11 mouse cellular contexts compared by ENCODE assay signal in genomic region chr11:96741995-96742394, GRCm38 (mm10). TPM values are rescaled to one million over a fixed set of nuclear protein-coding genes. Genes with fewer than 3 reads are reported as not detected.
DNase-seq lines count a peak whose midpoint lies in the region; ATAC-seq and TF ChIP-seq lines count a peak whose summit lies in the region.
"Had no signal": no experiment of that assay in that cellular context is flagged by ENCODE, and none has a peak within 500 bp of the region (broad histone marks: within the 10 kb centered on the region; RNA-seq: fewer than 3 reads in every experiment).

No protein-coding gene starts in this region.

- no peaks in the 10 kb centered on the region for H3K36me3 ChIP-seq in intestine, embryonic 14.5 days (ENCODE audit: control insufficient read depth, insufficient read depth, low read length)
- H3K36me3 ChIP-seq in intestine, postnatal 0 days (ENCODE audit: control insufficient read depth, insufficient read depth): no peaks in the 10 kb centered on the region
- H3K36me3 ChIP-seq in intestine, embryonic 15.5 days: no peaks in the 10 kb centered on the region
- H3K36me3 ChIP-seq in neural tube, embryonic 12.5 days: no peaks in the 10 kb centered on the region
- H3K36me3 ChIP-seq: embryonic facial prominence, embryonic 13.5 days; heart, embryonic 13.5 days had no signal

- no peak overlapping the region for H3K4me3 ChIP-seq in intestine, embryonic 14.5 days (ENCODE audit: low read depth, low read length)
- no peak overlapping the region for H3K4me3 ChIP-seq in intestine, postnatal 0 days (ENCODE audit: low read depth, low read length)
- no peak overlapping the region for H3K4me3 ChIP-seq in intestine, embryonic 15.5 days (replicated peaks)
- no peak overlapping the region for H3K4me3 ChIP-seq in neural tube, embryonic 12.5 days
- H3K4me3 ChIP-seq: embryonic facial prominence, embryonic 13.5 days; heart, embryonic 13.5 days had no signal

- peaks cover 12% of the 10 kb centered on the region; the same call in 1 of the 2 replicates for H3K4me1 ChIP-seq in intestine, embryonic 14.5 days (replicated peaks; ENCODE audit: control insufficient read depth, insufficient read depth, low read length)
- H3K4me1 ChIP-seq in intestine, postnatal 0 days (replicated peaks; ENCODE audit: control insufficient read depth, insufficient read depth, low read length): no peaks in the 10 kb centered on the region
- peaks cover 20% of the 10 kb centered on the region for H3K4me1 ChIP-seq in intestine, embryonic 15.5 days (replicated peaks)
- peaks cover 58% of the 10 kb centered on the region for H3K4me1 ChIP-seq in neural tube, embryonic 12.5 days

- H3K4me2 ChIP-seq in intestine, embryonic 14.5 days (ENCODE audit: low read length): 0 out of 2 replicates have a peak overlapping the region, but pooled peaks have one; percentile 6
- H3K4me2 ChIP-seq in intestine, postnatal 0 days (replicated peaks; ENCODE audit: low read depth): no peak overlapping the region
- 0 out of 2 replicates have a peak overlapping the region, but pooled peaks have one; percentile 2 for H3K4me2 ChIP-seq in intestine, embryonic 15.5 days (replicated peaks)
- peak overlapping the region; percentile 50 for H3K4me2 ChIP-seq in neural tube, embryonic 12.5 days (replicated peaks)
- H3K4me2 ChIP-seq: embryonic facial prominence, embryonic 13.5 days; heart, embryonic 13.5 days had no signal

- H3K27me3 ChIP-seq in intestine, embryonic 14.5 days (replicated peaks; ENCODE audit: control insufficient read depth, insufficient read depth, low read length): peaks cover 8% of the 10 kb centered on the region
- peaks cover 25% of the 10 kb centered on the region; the same call in 1 of the 2 replicates for H3K27me3 ChIP-seq in intestine, postnatal 0 days (replicated peaks; ENCODE audit: control insufficient read depth, insufficient read depth, low read length)
- peaks cover 5% of the 10 kb centered on the region; the same call in 1 of the 2 replicates for H3K27me3 ChIP-seq in intestine, embryonic 15.5 days (replicated peaks)
- H3K27me3 ChIP-seq in neural tube, embryonic 12.5 days (replicated peaks): no peaks in the 10 kb centered on the region

- no peak for DNase-seq in intestine, embryonic 14.5 days (ENCODE audit: low spot score)
- peak; percentile 73 for DNase-seq in embryo, embryonic 10.5 days (ENCODE audit: low spot score)
- no peak for DNase-seq in thymus, postnatal 14 days
- no peak for DNase-seq in gastrocnemius, postnatal 10 days
- no peak for DNase-seq in cerebellum, postnatal 10 days
- DNase-seq: lung, postnatal 4 days had no signal

- H3K9ac ChIP-seq in intestine, embryonic 14.5 days (ENCODE audit: low read length): no peak overlapping the region
- no peak overlapping the region for H3K9ac ChIP-seq in intestine, postnatal 0 days (ENCODE audit: low read depth, low read length)
- H3K9ac ChIP-seq in intestine, embryonic 15.5 days: no peak overlapping the region
- H3K9ac ChIP-seq in neural tube, embryonic 12.5 days: 0 out of 2 replicates have a peak overlapping the region, but pooled peaks have one; percentile 40
- H3K9ac ChIP-seq: embryonic facial prominence, embryonic 13.5 days; heart, embryonic 13.5 days had no signal

- TF ChIP-seq CTCF in intestine, postnatal 0 days (IDR thresholded peaks at IDR 0.05; ENCODE audit: low read depth): no peak

- H3K9me3 ChIP-seq in intestine, embryonic 14.5 days (ENCODE audit: control insufficient read depth, low read length): no peaks in the 10 kb centered on the region
- H3K9me3 ChIP-seq in intestine, postnatal 0 days (ENCODE audit: control insufficient read depth): no peaks in the 10 kb centered on the region
- no peaks in the 10 kb centered on the region for H3K9me3 ChIP-seq in intestine, embryonic 15.5 days
- H3K9me3 ChIP-seq in neural tube, embryonic 12.5 days: no peaks in the 10 kb centered on the region
- H3K9me3 ChIP-seq: embryonic facial prominence, embryonic 13.5 days; heart, embryonic 13.5 days had no signal

- WGBS in intestine, embryonic 14.5 days: 14% methylated on average over 12 of the region's 12 CpGs
- 21% methylated on average over 12 of the region's 12 CpGs for WGBS in intestine, postnatal 0 days
- 19% methylated on average over 12 of the region's 12 CpGs for WGBS in intestine, embryonic 15.5 days
- WGBS in neural tube, embryonic 12.5 days: 8% methylated on average over 12 of the region's 12 CpGs

- no peak overlapping the region for H3K27ac ChIP-seq in intestine, embryonic 14.5 days (ENCODE audit: low read depth)
- H3K27ac ChIP-seq in intestine, postnatal 0 days (ENCODE audit: low read depth, low read length): no peak overlapping the region
- no peak overlapping the region for H3K27ac ChIP-seq in intestine, embryonic 15.5 days
- H3K27ac ChIP-seq in neural tube, embryonic 12.5 days: peak overlapping the region; percentile 87
- H3K27ac ChIP-seq: embryonic facial prominence, embryonic 13.5 days; heart, embryonic 13.5 days had no signal

- ATAC-seq in intestine, embryonic 14.5 days (replicated peaks; ENCODE audit: low FRiP score, low TSS enrichment, low read depth): no peak; the same call in 1 of the 2 replicates
- ATAC-seq in intestine, postnatal 0 days: no peak
- ATAC-seq in intestine, embryonic 15.5 days: no peak
- ATAC-seq in neural tube, embryonic 12.5 days (ENCODE audit: low FRiP score, low read depth): peak; percentile 76

RNA-seq across cellular contexts. Expression of gene Snx11, which starts 35.4 kb away (rescaled TPM):
- polyA plus RNA-seq in intestine, embryonic 14.5 days (2014; fragmentation: Nextera tagmentation; extraction: Ambion mirVana): 8.0 and 9.2 TPM in 2 replicates
- polyA plus RNA-seq in intestine, postnatal 0 days (2015; fragmentation: Nextera tagmentation; extraction: Ambion mirVana): 12.0 and 15.0 TPM in 2 replicates
- polyA plus RNA-seq in intestine, embryonic 15.5 days (2015; fragmentation: Nextera tagmentation; extraction: Ambion mirVana): 14.4 and 14.6 TPM in 2 replicates
- 57.0 and 58.4 TPM in 2 replicates for polyA plus RNA-seq in neural tube, embryonic 12.5 days (2016; fragmentation: Nextera tagmentation; extraction: Ambion mirVana)
- total RNA-seq in gastrocnemius, postnatal 10 days (2021): 10 to 100 TPM; 10.5 to 11.6 TPM

RNA-seq across cellular contexts. Expression of gene Cbx1, which starts 46.9 kb away (rescaled TPM):
- 87.8 and 101 TPM in 2 replicates for polyA plus RNA-seq in intestine, embryonic 14.5 days (2014; fragmentation: Nextera tagmentation; extraction: Ambion mirVana)
- polyA plus RNA-seq in intestine, postnatal 0 days (2015; fragmentation: Nextera tagmentation; extraction: Ambion mirVana): 39.3 and 41.6 TPM in 2 replicates
- polyA plus RNA-seq in intestine, embryonic 15.5 days (2015; fragmentation: Nextera tagmentation; extraction: Ambion mirVana): 92.8 and 101 TPM in 2 replicates
- polyA plus RNA-seq in neural tube, embryonic 12.5 days (2016; fragmentation: Nextera tagmentation; extraction: Ambion mirVana): 125 and 143 TPM in 2 replicates
- total RNA-seq in gastrocnemius, postnatal 10 days (2021): 10 to 100 TPM; 45.4 to 58.1 TPM
